Mouse (Mus musculus) neural tube, embryonic 12.5 days (tissue): ENCODE results near the gene Acot4. TPM values are rescaled to one million over a fixed set of nuclear protein-coding genes. Genes with fewer than 3 reads are reported as not detected.

ENCODE experiments used
- polyA plus RNA-seq: library from polyadenylated mRNA; unstranded; fragments of >200 nt; fragmentation: Nextera tagmentation; extraction: Ambion mirVana; gene quantifications from 2 replicates; pipeline ENCODE4 v1.2.1, GENCODE M21; 2016

Gene Acot4
- polyA plus RNA-seq, 1 experiment from 2014 or later, result 0.20 TPM

Other genes with a start within 250 kb of the Acot4 start
- gene Numb, start 116.4 kb upstream of the Acot4 start, polyA plus RNA-seq, result 28.1 and 29.0 TPM in 2 replicates
- gene Riox1, start 87.8 kb upstream of the Acot4 start, polyA plus RNA-seq, result 21.4 and 22.6 TPM in 2 replicates
- gene Heatr4, start 53.5 kb upstream of the Acot4 start, polyA plus RNA-seq, result not detected in 2 replicates
- 14.4 and 14.5 TPM in 2 replicates for gene Acot2, start 50.5 kb upstream of the Acot4 start, polyA plus RNA-seq
- 82.1 and 83.4 TPM in 2 replicates for gene Acot1, start 28.9 kb upstream of the Acot4 start, polyA plus RNA-seq
- not detected in 2 replicates for gene Gm49366, start 556 bp downstream of the Acot4 start, polyA plus RNA-seq
- 0.65 and 0.70 TPM in 2 replicates for gene Acot3, start 13.8 kb downstream of the Acot4 start, polyA plus RNA-seq
- gene Acot5, start 30.9 kb downstream of the Acot4 start, polyA plus RNA-seq, result 0.25 TPM in 1 of 2 replicates, not detected in the other
- gene Acot6, start 62.3 kb downstream of the Acot4 start, polyA plus RNA-seq, result 0.75 and 1.0 TPM in 2 replicates
- 6.6 and 7.0 TPM in 2 replicates for gene Dnal1, start 76.0 kb downstream of the Acot4 start, polyA plus RNA-seq
- 2.8 and 3.2 TPM in 2 replicates for gene Pnma1, start 110.1 kb downstream of the Acot4 start, polyA plus RNA-seq
- 6.1 and 6.3 TPM in 2 replicates for gene Elmsan1, start 180.5 kb downstream of the Acot4 start, polyA plus RNA-seq
- gene Ptgr2, start 246.9 kb downstream of the Acot4 start, polyA plus RNA-seq, result 14.2 and 17.4 TPM in 2 replicates